Mouse (Mus musculus) forebrain, embryonic 11.5 days (tissue): ENCODE results near the gene Mfsd6. TPM values are rescaled to one million over a fixed set of nuclear protein-coding genes. Genes with fewer than 3 reads are reported as not detected.
"Not testable (repeated sequence)": the region's sequence is repeated elsewhere in the genome, so short reads cannot be mapped to it uniquely, and the experiment has no call there.

ENCODE experiments used
- ATAC-seq: fragments of 200-750 bp; cut with Nextera tagmentation; replicated peaks from 2 replicates; pipeline ENCODE4 v1.8.0; 2017; ENCODE audit warnings: moderate TSS enrichment; ENCODE audit not compliant: low FRiP score
- DNase-seq: peaks from one replicate; pipeline ENCODE4 v3.0.0-alpha.2; 2017; ENCODE audit warnings: low spot score
- H3K27ac ChIP-seq: fragments of 300-500 bp; sonication (generic); 2 replicates; pipeline ENCODE4 v1.5.1; 2014; ENCODE audit warnings: low read depth, low read length
- H3K27me3 ChIP-seq: fragments of 300-500 bp; sonication (generic); 2 replicates; pipeline ENCODE4 v1.6.1; 2014; ENCODE audit warnings: mild to moderate bottlenecking, low read length, mixed read lengths; ENCODE audit not compliant: control insufficient read depth, insufficient read depth
- H3K36me3 ChIP-seq: fragments of 300-500 bp; sonication (generic); 2 replicates; pipeline ENCODE4 v1.6.1; 2014; ENCODE audit warnings: mild to moderate bottlenecking, low read length, moderate library complexity, mixed read lengths; ENCODE audit not compliant: control insufficient read depth, insufficient read depth
- H3K4me1 ChIP-seq: fragments of 300-500 bp; sonication (generic); replicated peaks from 2 replicates; pipeline ENCODE4 v1.6.1; 2014; ENCODE audit warnings: low read length, mixed read lengths; ENCODE audit not compliant: control insufficient read depth, insufficient read depth
- H3K4me2 ChIP-seq: fragments of 300-500 bp; sonication (generic); 2 replicates; pipeline ENCODE4 v1.6.1; 2014; ENCODE audit warnings: low read depth, mild to moderate bottlenecking, low read length, moderate library complexity, mixed read lengths; ENCODE audit not compliant: severe bottlenecking
- H3K4me3 ChIP-seq: fragments of 300-500 bp; sonication (generic); 2 replicates; pipeline ENCODE4 v1.5.1; 2014; ENCODE audit warnings: low read depth, low read length
- H3K9ac ChIP-seq: fragments of 300-500 bp; sonication (generic); 2 replicates; pipeline ENCODE4 v1.6.1; 2014; ENCODE audit warnings: low read length
- H3K9me3 ChIP-seq: fragments of 300-500 bp; sonication (generic); 2 replicates; pipeline ENCODE4 v1.6.1; 2016; ENCODE audit warnings: low read length, mixed read lengths; ENCODE audit not compliant: control insufficient read depth
- WGBS: fragments of 180-500 bp; shearing (Covaris S2); extraction: QIAGEN DNeasy Blood & Tissue Kit; methylation state at CpG from one replicate; pipeline ENCODE4 v1.1.7; 2014; 5-methylcytosine and 5-hydroxymethylcytosine counted together
- polyA plus RNA-seq: library from polyadenylated mRNA; unstranded; fragments of >200 nt; fragmentation: Nextera tagmentation; extraction: Ambion mirVana; gene quantifications from 2 replicates; pipeline ENCODE4 v1.2.1, GENCODE M21; 2014

Mfsd6 gene
- polyA plus RNA-seq, 1 experiment from 2014 or later = 2.7 TPM

GRCm38 (mm10) chr1:52719096-52719495 lies 8.2 kb downstream of the Mfsd6 start:
- no peak overlapping the region for H3K27ac ChIP-seq
- H3K4me3 ChIP-seq = no peak overlapping the region
- H3K4me2 ChIP-seq = no peak overlapping the region
- no peak overlapping the region for H3K9ac ChIP-seq
- ATAC-seq = no peak
- no peaks in the 10 kb centered on the region for H3K9me3 ChIP-seq
- DNase-seq = no peak
- H3K27me3 ChIP-seq = no peaks in the 10 kb centered on the region
- 66% methylated on average over 5 of the region's 5 CpGs for WGBS
- no peaks in the 10 kb centered on the region for H3K36me3 ChIP-seq
- no peaks in the 10 kb centered on the region for H3K4me1 ChIP-seq

DNA sequence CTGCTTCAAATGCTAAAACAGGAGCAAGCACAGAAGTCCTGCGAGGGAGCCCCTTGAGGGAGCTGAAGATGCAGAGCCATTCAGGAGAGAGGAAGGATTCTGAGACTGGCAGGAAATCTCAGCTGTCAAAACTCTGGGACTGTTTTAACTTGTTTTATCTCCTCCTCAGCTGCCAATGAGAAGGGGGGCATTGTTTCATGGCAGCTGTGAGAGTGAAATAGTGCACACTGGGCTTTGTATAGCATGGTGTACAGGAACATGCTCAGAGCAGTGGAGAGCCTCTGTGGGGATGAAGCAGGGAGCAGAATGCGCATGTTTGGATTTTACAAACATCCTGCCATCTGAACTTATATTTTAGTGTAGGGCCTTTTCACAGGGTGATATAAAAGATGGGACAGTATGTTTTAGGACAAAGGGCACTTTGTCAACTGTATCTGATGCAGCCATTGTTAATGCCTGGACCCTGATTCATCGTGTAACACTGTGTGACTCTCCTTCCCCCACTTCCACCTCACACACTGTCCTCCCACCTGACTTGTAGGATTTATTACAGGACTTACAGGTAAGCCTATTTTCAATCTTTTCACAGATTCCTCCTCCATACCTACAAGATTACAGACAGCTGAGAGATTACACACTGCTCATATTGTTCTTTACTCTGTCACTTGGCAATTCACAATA lies 9.1 kb downstream of the Mfsd6 start:
- H3K36me3 ChIP-seq = no peaks in the 10 kb centered on the region
- no peaks in the 10 kb centered on the region for H3K9me3 ChIP-seq
- H3K27me3 ChIP-seq = no peaks in the 10 kb centered on the region
- H3K4me3 ChIP-seq = no peak overlapping the region
- no peak overlapping the region for H3K4me2 ChIP-seq
- no peak overlapping the region for H3K27ac ChIP-seq
- no peak for DNase-seq
- ATAC-seq = no peak
- 76% methylated on average over 3 of the region's 3 CpGs for WGBS
- no peak overlapping the region for H3K9ac ChIP-seq
- H3K4me1 ChIP-seq = no peaks in the 10 kb centered on the region

DNA sequence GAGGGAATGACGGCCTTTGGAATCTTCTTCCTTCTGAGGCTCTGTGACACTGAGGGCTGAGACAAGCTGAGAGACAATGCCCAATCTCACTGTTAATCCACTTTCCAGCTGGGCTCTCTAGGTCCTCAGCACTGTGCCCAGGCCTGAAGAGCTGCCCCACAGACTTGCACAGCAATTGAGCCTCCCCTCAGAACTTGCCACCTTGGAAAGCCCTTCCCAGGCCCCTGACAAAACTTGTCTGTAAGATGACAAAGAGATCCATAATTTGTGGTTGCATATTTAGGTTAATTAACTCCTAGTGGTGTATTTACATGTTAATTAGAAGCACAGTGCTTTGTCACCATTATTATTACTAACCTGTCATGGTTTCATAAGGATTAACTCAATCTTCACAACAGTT lies 12.8 kb downstream of the Mfsd6 start:
- no peak overlapping the region for H3K27ac ChIP-seq
- no peak overlapping the region for H3K9ac ChIP-seq
- no peak overlapping the region for H3K4me2 ChIP-seq
- H3K4me1 ChIP-seq = no peaks in the 10 kb centered on the region
- no peaks in the 10 kb centered on the region for H3K9me3 ChIP-seq
- ATAC-seq (no peak), DNase-seq (no peak)
- H3K36me3 ChIP-seq = no peaks in the 10 kb centered on the region
- no peaks in the 10 kb centered on the region for H3K27me3 ChIP-seq
- 47% methylated on average over 1 of the region's 1 CpGs for WGBS
- H3K4me3 ChIP-seq = no peak overlapping the region

GRCm38 (mm10) chr1:52714021-52714420 lies 13.2 kb downstream of the Mfsd6 start:
- ATAC-seq = no peak
- Histone ChIP-seq H3K4me1 (no peaks in the 10 kb centered on the region), H3K4me2 (no peak overlapping the region), H3K27me3 (no peaks in the 10 kb centered on the region), H3K36me3 (no peaks in the 10 kb centered on the region), H3K9ac (no peak overlapping the region), H3K27ac (no peak overlapping the region), H3K9me3 (no peaks in the 10 kb centered on the region), H3K4me3 (no peak overlapping the region)
- 64% methylated on average over 3 of the region's 3 CpGs for WGBS
- DNase-seq = no peak

DNA sequence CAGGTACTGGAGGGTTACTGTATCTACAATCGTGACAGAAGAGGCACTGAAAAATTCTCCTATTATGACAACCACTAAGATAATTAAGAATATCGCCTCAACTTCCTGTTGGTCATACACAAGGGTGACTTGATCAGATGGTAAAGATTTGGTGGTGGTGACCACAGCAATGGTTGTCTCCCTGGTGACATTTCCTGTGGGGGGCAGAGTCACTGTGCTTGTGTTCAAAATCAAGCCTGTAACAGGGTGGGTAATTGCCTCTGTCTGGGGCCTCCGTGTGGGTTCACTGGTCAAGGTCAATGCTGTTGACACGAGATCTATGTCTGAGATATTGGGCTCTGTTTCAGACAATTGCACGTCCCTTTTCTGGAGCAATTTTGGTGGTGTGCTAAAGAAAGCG lies 18.5 kb downstream of the Mfsd6 start:
- ATAC-seq = no peak
- no peak overlapping the region for H3K4me2 ChIP-seq
- no peaks in the 10 kb centered on the region for H3K9me3 ChIP-seq
- WGBS = 85% methylated on average over 6 of the region's 6 CpGs
- DNase-seq = no peak
- H3K4me1 ChIP-seq = no peaks in the 10 kb centered on the region
- H3K27ac ChIP-seq = no peak overlapping the region
- no peaks in the 10 kb centered on the region for H3K36me3 ChIP-seq
- no peak overlapping the region for H3K9ac ChIP-seq
- H3K27me3 ChIP-seq = no peaks in the 10 kb centered on the region
- no peak overlapping the region for H3K4me3 ChIP-seq

DNA sequence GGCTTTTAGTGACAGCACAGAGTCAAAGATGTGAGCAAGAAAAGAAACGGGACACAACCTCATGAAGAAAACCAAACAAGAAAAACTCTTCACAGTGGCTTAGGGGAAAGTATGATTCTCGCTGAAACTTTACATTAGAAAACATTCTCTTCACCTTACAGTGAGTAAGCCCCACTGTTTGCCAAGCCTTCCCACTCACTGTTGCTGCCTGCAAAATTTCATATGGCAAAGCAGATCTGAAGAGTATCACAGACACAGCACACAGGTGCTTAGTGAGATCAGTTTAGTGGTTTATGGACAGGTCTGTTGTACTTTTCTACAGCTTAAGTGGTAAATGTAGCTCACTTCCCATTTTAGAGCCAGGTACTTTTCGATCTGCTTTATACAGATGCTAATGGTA lies 20.2 kb downstream of the Mfsd6 start:
- Histone ChIP-seq H3K27me3 (no peaks in the 10 kb centered on the region), H3K9me3 (no peaks in the 10 kb centered on the region), H3K4me2 (no peak overlapping the region), H3K4me3 (no peak overlapping the region), H3K9ac (no peak overlapping the region), H3K36me3 (no peaks in the 10 kb centered on the region), H3K27ac (no peak overlapping the region), H3K4me1 (no peaks in the 10 kb centered on the region)
- 95% methylated on average over 3 of the region's 3 CpGs for WGBS
- no peak for DNase-seq
- no peak for ATAC-seq

DNA sequence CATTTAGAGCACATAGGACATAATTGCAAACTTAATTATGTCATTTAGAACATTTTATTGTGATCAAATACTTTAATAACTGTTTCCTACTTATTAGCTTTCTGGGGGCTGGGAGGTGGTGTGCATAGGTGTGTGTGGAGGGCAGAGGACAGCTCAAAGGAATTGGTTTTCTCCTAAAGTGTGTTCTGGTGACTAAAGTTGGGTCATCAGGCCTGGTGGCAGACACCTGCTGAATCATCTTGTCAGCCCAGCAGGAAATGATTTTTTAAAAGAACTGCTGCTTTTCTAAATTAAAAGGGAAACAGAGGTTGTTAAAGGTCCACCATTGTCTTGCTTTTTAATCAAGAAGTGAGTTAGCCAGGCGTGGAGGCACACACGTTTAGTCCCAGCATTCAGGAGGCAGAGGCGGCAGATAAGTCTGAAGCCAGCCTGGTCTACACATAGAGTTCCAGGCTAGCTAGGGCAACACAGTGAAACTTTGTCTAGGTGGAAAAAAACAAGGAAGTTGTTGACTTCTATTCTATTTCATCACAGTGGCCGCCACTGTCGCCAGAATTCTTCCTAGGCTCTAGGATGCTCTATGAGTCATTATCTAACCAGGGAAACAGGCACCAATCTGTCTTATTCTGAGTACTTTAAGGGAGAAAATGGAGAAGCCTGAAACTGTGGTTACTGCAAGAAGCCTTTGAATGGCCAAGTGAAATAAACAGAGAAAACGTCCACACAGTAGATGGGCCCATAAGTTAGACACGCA lies 24.3 kb downstream of the Mfsd6 start:
- Histone ChIP-seq H3K36me3 (no peaks in the 10 kb centered on the region), H3K4me2 (no peak overlapping the region), H3K4me1 (no peaks in the 10 kb centered on the region), H3K27me3 (no peaks in the 10 kb centered on the region), H3K9me3 (no peaks in the 10 kb centered on the region), H3K9ac (no peak overlapping the region), H3K27ac (no peak overlapping the region), H3K4me3 (no peak overlapping the region)
- no peak for ATAC-seq
- DNase-seq = no peak
- WGBS = 81% methylated on average over 7 of the region's 7 CpGs

- Histone ChIP-seq H3K4me3 (no peak overlapping the region), H3K9ac (no peak overlapping the region), H3K4me2 (no peak overlapping the region), H3K4me1 (no peaks in the 10 kb centered on the region), H3K27ac (no peak overlapping the region), H3K27me3 (no peaks in the 10 kb centered on the region), H3K36me3 (no peaks in the 10 kb centered on the region), H3K9me3 (no peaks in the 10 kb centered on the region)
- DNase-seq = no peak
- WGBS = 87% methylated on average over 1 of the region's 1 CpGs
- ATAC-seq = no peak
Observed at GRCm38 (mm10) chr1:52701941-52702340, 25.3 kb downstream of the Mfsd6 start.

DNA sequence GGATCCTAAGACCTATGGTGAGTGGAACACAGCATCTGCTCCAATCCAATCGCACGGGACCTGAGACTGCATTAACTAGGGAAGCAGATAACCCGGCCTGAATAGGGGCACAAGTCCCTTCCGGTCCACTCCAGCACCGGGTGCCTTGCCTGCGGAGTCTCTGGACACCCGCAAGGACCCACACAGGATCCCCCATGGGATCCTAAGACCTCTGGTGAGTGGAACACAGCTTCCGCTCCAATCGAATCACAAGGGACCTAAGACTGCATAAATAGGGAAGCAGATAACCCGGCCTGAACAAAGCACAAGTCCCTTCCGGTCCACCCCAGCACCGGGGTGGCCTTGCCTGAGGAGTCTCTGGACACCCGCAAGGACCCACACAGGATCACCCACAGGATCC lies 32.8 kb downstream of the Mfsd6 start:
- not testable (repeated sequence) for H3K9ac ChIP-seq, H3K9me3 ChIP-seq, H3K4me1 ChIP-seq, DNase-seq, H3K36me3 ChIP-seq, H3K27me3 ChIP-seq, H3K4me2 ChIP-seq, H3K4me3 ChIP-seq, ATAC-seq, H3K27ac ChIP-seq
- 96% methylated on average over 13 of the region's 13 CpGs for WGBS
